Mouse (Mus musculus) c-Kit-positive CD71-negative TER-119-negative erythroid progenitor cells, embryonic 14.5 days (primary cell): Measurements from ENCODE around the gene Tpte.

Experiments used
- DNase-seq: peaks from one replicate; pipeline ENCODE4 v3.0.0-alpha.2; 2013; ENCODE audit warnings: low read depth

Gene Tpte

DNA sequence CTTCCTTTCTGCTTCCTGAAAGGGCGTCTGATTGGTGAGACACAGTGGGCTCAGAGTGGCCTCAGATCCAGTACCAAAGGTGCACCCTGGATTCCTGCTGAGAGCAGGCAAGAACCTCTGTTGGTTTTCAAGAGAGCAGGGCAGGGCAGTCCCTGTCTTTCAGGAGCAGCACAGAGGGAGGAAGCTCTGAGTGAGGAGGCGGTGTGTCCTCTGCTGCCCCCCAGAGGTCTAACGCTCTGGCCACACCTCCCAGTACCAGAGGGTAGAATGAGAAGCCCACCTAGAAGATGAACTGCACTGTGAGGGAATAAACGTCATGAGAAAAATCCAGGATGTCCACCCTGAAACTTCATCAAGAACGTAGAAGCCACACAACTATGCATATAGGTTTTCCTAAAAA, 93.7 kb downstream of the Tpte start:
- DNase-seq: peak; percentile 25

DNA sequence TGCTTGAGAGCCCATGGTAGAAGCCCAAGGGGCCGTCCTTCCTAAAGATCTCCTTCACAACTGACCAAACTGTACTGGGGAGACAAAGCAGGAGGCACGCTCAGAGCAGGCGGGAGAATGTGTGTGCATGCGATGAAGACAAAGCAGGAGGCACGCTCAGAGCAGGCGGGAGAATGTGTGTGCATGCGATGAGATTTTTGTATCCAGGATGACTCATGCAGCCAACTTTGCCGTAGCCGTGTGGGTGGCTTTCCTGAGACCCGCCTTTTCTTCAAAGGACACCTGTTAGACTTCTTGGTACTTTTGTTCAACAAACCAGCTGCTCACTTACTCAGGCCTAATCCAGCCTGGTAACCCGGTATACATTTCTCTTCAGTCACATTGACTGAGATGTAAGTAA, 97.7 kb downstream of the Tpte start:
- DNase-seq: no peak

GRCm38 (mm10) chr8:22382824-22383595, 99.8 kb downstream of the Tpte start:
- DNase-seq: no peak

GRCm38 (mm10) chr8:22385158-22385557, 101.9 kb downstream of the Tpte start:
- no peak for DNase-seq

DNA sequence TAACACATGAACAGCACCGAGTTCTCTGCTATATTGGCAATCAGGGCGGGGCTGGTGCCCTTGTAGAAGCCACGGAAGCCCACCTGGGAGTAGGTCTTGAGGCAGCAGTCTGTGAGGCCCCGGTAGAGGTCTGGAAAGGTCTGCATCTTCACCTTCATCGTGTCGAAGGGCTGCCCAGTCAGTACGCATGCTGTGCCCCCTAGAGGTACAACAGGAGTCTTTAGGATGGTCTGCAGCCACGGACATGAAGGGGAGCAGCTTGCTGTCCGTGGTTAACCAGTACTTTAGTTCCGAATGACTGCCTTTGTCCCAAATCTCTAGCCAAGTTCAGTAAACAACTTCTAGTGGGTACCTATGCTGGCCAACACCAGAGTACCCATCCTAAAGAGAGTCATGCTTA, 106.6 kb downstream of the Tpte start:
- no peak for DNase-seq

DNA sequence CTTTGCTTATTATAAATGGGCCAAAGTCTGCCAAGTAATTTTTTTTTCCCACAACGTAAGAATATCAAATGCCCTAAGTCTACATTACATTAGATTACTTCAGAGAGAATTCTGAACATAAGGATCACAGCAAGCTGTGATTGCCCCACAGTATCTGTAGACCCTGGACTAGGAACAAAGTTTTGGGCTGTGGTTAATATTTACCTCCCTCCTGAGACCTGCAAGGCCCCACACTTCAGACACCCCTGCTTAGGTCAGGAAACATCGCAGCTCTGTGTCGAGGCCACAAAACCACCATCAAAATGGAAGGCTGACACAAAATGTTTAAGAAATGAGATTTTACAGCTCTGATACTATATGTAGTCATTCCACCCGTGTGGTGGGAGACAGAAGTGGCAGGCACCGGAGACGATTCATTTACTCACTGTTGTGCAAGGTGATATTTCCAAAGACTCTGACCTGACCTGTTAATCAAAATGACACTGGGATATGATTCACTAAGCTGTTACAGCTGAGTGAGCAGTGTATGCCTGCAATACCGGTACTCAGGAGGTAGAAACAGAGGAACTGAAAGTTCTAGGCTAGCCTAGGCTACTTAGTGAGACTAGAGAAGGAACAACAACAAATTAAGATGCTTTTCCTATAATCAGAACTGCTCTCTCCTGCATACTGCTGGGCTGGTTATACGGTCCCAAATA, 107.7 kb downstream of the Tpte start:
- DNase-seq: no peak

DNA sequence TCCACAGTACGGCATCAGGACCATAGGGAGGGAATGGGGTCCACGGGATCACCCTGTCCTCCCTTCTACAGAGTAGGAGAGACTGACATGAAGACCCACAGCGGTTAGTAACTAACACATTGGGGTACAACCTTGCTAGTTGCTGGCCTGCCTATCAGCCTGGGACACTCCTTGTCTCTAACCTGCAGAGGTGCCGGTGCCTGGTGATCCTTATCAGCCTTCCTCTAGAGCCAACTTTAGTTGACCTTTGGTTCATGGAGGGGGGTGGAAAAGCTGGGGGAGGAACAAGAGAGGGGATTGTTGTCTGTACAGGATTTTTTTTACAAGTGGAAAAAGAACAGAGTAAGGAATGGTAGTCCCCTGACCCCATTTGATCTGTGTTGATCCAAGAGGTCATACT, 111.2 kb downstream of the Tpte start:
- DNase-seq: no peak

GRCm38 (mm10) chr8:22395256-22395655, 112.0 kb downstream of the Tpte start:
- DNase-seq: no peak

DNA sequence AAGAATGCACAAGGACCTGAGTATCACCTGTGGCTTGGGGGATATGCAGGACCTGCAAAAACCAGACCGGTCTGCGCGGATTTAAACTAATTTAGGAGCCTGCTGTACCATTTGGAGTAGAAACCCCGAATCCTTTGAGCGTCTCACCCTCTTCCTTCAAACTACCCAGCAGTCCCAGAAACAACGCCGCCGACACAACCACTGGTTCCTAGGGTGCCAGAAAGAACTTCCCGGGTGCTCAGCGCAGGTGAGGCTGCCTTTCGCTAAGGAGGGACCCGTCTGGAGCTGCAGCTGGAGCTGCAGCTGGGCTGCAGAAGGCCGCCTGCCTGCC, 114.5 kb downstream of the Tpte start:
- no peak for DNase-seq

GRCm38 (mm10) chr8:22398142-22398951, 115.1 kb downstream of the Tpte start, which contains the start of gene Slc25a15:
Gene Slc25a15 (minus strand): TSS chr8:22398597.
- peak; percentile 68 for DNase-seq

- DNase-seq: no peak
Measured at GRCm38 (mm10) chr8:22399285-22399880, 116.1 kb downstream of the Tpte start.

GRCm38 (mm10) chr8:22400593-22400992, 117.4 kb downstream of the Tpte start:
- no peak for DNase-seq

DNA sequence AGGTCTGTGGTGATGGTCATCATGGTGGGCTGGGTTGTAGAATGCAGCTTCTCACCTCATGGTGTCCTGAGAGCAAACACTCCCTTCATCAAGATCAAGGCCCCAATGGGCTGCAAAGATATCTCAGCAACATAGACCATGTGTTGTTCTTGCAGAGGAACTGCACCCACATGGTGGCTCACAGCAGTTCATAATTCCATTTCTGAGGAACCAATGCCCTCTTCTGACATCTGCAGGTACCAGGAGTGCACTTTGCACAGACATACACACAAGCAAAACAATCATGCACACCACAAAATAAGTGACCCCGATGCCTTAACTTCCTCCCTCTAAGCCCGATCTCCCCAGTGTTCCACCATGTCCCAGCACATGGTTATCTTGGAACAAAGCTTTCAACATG, 120.0 kb downstream of the Tpte start:
- no peak for DNase-seq

GRCm38 (mm10) chr8:22405733-22406132, 122.5 kb downstream of the Tpte start:
- DNase-seq: peak; percentile 45

DNA sequence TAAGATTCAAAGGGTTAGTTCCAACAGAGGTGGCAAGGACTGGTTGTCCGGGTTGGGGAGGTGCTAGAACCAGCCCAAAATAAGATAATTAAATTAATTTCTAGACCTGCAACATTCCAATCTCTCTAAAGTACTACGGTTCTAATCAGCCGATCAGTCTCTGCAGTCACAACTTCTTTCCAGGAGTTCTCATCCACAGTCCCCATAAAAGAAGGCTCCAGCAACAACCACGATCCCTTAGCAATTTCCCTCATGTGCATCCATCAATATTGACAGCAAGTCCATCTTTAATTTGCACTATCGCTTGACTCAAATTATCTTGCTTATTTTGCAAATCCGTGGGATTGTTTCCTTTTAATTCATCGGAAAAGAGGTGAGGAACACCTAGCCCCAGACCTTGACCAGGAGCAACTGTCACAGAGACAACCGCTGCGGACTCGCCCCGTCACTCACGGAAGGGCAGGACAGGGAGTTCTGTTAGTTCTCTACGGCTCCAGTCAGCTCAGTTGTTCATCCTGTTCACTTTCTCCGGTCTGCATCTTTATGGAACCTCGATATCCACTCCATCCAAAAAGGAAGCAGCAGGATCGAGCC, 127.5 kb downstream of the Tpte start:
- no peak for DNase-seq

- DNase-seq: peak; percentile 91
Measured at GRCm38 (mm10) chr8:22411282-22411702, 128.1 kb downstream of the Tpte start, which contains the start of gene Mrps31. Gene Mrps31 (plus strand): TSS chr8:22411361.

- no peak for DNase-seq
Measured at GRCm38 (mm10) chr8:22411971-22412370, 128.7 kb downstream of the Tpte start.
